Mouse (Mus musculus): ENCODE measurements around the gene Arhgap8.

GRCm38 (mm10) chr15:84674329-84675067 lies 45.4 kb upstream of the Arhgap8 start:
- TF ChIP-seq POLR2AphosphoS5 (IDR thresholded peaks at IDR 0.05; ENCODE audit: borderline replicate concordance, low read depth, low read length) (no peak), POLR2A (IDR thresholded peaks at IDR 0.05; ENCODE audit: control insufficient read depth in 1 of 2, insufficient read depth in 1 of 2, low read depth in 1 of 2, low read length in 2 of 2, poor library complexity in 1 of 2) (no peak), TCF12 (IDR thresholded peaks at IDR 0.05; ENCODE audit: low read depth, low read length) (no peak), EP300 (IDR thresholded peaks at IDR 0.05; ENCODE audit: low read depth in 1 of 2, low read length in 2 of 2) (no peak)

All from MEL (cell line).